Comparison of ENCODE assay signal across 11 mouse cellular contexts in genomic region chr4:45279292-45279691, GRCm38 (mm10). TPM values are rescaled to one million over a fixed set of nuclear protein-coding genes. Genes with fewer than 3 reads are reported as not detected.
DNase-seq lines count a peak whose midpoint lies in the region; ATAC-seq and TF ChIP-seq lines count a peak whose summit lies in the region.
"Had no signal": no experiment of that assay in that cellular context is flagged by ENCODE, and none has a peak within 500 bp of the region (broad histone marks: within the 10 kb centered on the region; RNA-seq: fewer than 3 reads in every experiment).

No protein-coding gene starts in this region.

- DNase-seq in kidney, postnatal 0 days (ENCODE audit: low spot score) = peak; percentile 28
- DNase-seq in kidney, adult 18-20 months = no peak
- DNase-seq in thymus, postnatal 4 days = peak; percentile 22
- no peak for DNase-seq in thymus, postnatal 0 days (ENCODE audit: low spot score)
- DNase-seq in liver, postnatal 0 days = peak; percentile 21
- no peak for DNase-seq in cerebellum, postnatal 36 days
- no peak for DNase-seq in layer of hippocampus, postnatal 25 days (ENCODE audit: extremely low spot score in 1 of 2, low spot score in 1 of 2)
- DNase-seq: kidney, adult 8-10 months; thymus, postnatal 36 days had no signal

- no peak overlapping the region for H3K9ac ChIP-seq in kidney, postnatal 0 days (ENCODE audit: low read depth, low read length)
- no peak overlapping the region for H3K9ac ChIP-seq in liver, postnatal 0 days (replicated peaks)
- H3K9ac ChIP-seq: forebrain, embryonic 12.5 days; neural tube, embryonic 12.5 days had no signal

- no peak overlapping the region for H3K4me2 ChIP-seq in kidney, postnatal 0 days (ENCODE audit: low read length)
- H3K4me2 ChIP-seq in liver, postnatal 0 days (ENCODE audit: low read depth, low read length) = no peak overlapping the region
- H3K4me2 ChIP-seq: forebrain, embryonic 12.5 days; neural tube, embryonic 12.5 days had no signal

- TF ChIP-seq EP300 in liver, postnatal 0 days (IDR thresholded peaks at IDR 0.05; ENCODE audit: low read depth) = no peak

- no peaks in the 10 kb centered on the region for H3K9me3 ChIP-seq in kidney, postnatal 0 days (replicated peaks; ENCODE audit: low read length)
- H3K9me3 ChIP-seq in liver, postnatal 0 days (ENCODE audit: low read length) = no peaks in the 10 kb centered on the region
- H3K9me3 ChIP-seq: forebrain, embryonic 12.5 days; neural tube, embryonic 12.5 days had no signal

- no peaks in the 10 kb centered on the region for H3K4me1 ChIP-seq in kidney, postnatal 0 days (replicated peaks; ENCODE audit: insufficient read depth, low read length)
- H3K4me1 ChIP-seq in liver, postnatal 0 days (ENCODE audit: insufficient read depth) = no peaks in the 10 kb centered on the region
- H3K4me1 ChIP-seq: forebrain, embryonic 12.5 days; neural tube, embryonic 12.5 days had no signal

- H3K27ac ChIP-seq in kidney, postnatal 0 days = no peak overlapping the region
- no peak overlapping the region for H3K27ac ChIP-seq in liver, postnatal 0 days (ENCODE audit: low read depth)
- H3K27ac ChIP-seq: forebrain, embryonic 12.5 days; neural tube, embryonic 12.5 days had no signal

- peak; percentile 56 for ATAC-seq in kidney, postnatal 0 days (replicated peaks; ENCODE audit: low FRiP score, low read depth)
- ATAC-seq in liver, postnatal 0 days = no peak

- TF ChIP-seq CTCF in kidney, postnatal 0 days (IDR thresholded peaks at IDR 0.05; ENCODE audit: low read depth) = peak; percentile 44; the same call in 1 of the 2 replicates
- peak; percentile 16; the same call in 1 of the 2 replicates for TF ChIP-seq CTCF in liver, postnatal 0 days (IDR thresholded peaks at IDR 0.05; ENCODE audit: low read depth)

- H3K36me3 ChIP-seq in kidney, postnatal 0 days (ENCODE audit: insufficient read depth, low read length) = no peaks in the 10 kb centered on the region
- no peaks in the 10 kb centered on the region for H3K36me3 ChIP-seq in liver, postnatal 0 days (replicated peaks; ENCODE audit: insufficient read depth, low read length)
- H3K36me3 ChIP-seq: forebrain, embryonic 12.5 days; neural tube, embryonic 12.5 days had no signal

- H3K27me3 ChIP-seq in kidney, postnatal 0 days (ENCODE audit: insufficient read depth, low read length) = no peaks in the 10 kb centered on the region
- H3K27me3 ChIP-seq in liver, postnatal 0 days (ENCODE audit: insufficient read depth, low read length) = no peaks in the 10 kb centered on the region
- H3K27me3 ChIP-seq: forebrain, embryonic 12.5 days; neural tube, embryonic 12.5 days had no signal

- no peak overlapping the region for H3K4me3 ChIP-seq in kidney, postnatal 0 days (replicated peaks; ENCODE audit: low read depth, low read length)
- no peak overlapping the region for H3K4me3 ChIP-seq in liver, postnatal 0 days (ENCODE audit: low read depth, low read length)
- H3K4me3 ChIP-seq: forebrain, embryonic 12.5 days; neural tube, embryonic 12.5 days had no signal

- WGBS in kidney, postnatal 0 days = 61% methylated on average over 8 of the region's 8 CpGs
- WGBS in liver, postnatal 0 days (ENCODE audit: insufficient replicate concordance) = 60% methylated on average over 8 of the region's 8 CpGs

RNA-seq across cellular contexts. Expression of gene Trmt10b, which starts 17.6 kb away (rescaled TPM):
- 18.7 and 19.4 TPM in 2 replicates for polyA plus RNA-seq in kidney, postnatal 0 days (2015; fragmentation: Nextera tagmentation; extraction: Ambion mirVana)
- 18.2 and 18.3 TPM in 2 replicates for polyA plus RNA-seq in thymus, postnatal 0 days (2015; fragmentation: Nextera tagmentation; extraction: Ambion mirVana)
- 4.2 and 4.3 TPM in 2 replicates for polyA plus RNA-seq in liver, postnatal 0 days (2015; fragmentation: Nextera tagmentation; extraction: Ambion mirVana)
- total RNA-seq in layer of hippocampus, postnatal 25 days (2021) = 10 to 100 TPM; 16.1 to 18.0 TPM

Comparison
In these comparisons a context has a peak if more than half of its experiments do, and no peak if none do; other contexts are left out.
1. DNase-seq: peak in kidney, postnatal 0 days (single experiment), thymus, postnatal 4 days (single experiment) and liver, postnatal 0 days (single experiment); none in kidney, adult 18-20 months (single experiment), thymus, postnatal 0 days (single experiment), cerebellum, postnatal 36 days (0 of 2) and layer of hippocampus, postnatal 25 days (0 of 2).